Mouse (Mus musculus): ENCODE measurements around the gene Llgl1.

- TF ChIP-seq POLR2A (IDR thresholded peaks at IDR 0.05; ENCODE audit: control insufficient read depth, low read depth, low read length) (0 out of 2 replicates have a peak, but pooled peaks have one; percentile 46), CTCF (IDR thresholded peaks at IDR 0.05; ENCODE audit: control insufficient read depth, insufficient read depth, insufficient replicate concordance, low read depth, low read length) (peak; percentile 30; the same call in 1 of the 2 replicates)
Measured at GRCm38 (mm10) chr11:60726601-60727391, 27.3 kb downstream of the Llgl1 start, which contains the start of gene Flii.
